Mouse (Mus musculus) liver, adult 2 months (tissue): ENCODE data around the gene Aktip. TPM values are rescaled to one million over a fixed set of nuclear protein-coding genes. Genes with fewer than 3 reads are reported as not detected.

Experiments
- DNase-seq: peaks from one replicate; pipeline ENCODE4 v3.0.0-alpha.2; 2011; ENCODE audit warnings: low read depth, low spot score; ENCODE audit errors: extremely low read depth
- H3K27ac ChIP-seq: fragments of 200-500 bp; replicated peaks from 2 replicates; pipeline ENCODE4 v1.5.1; 2012; ENCODE audit warnings: low read depth, mild to moderate bottlenecking, control low read depth, inconsistent platforms, low read length; ENCODE audit not compliant: insufficient read depth
- H3K27me3 ChIP-seq: fragments of 200-500 bp; 2 replicates; pipeline ENCODE4 v1.6.1; 2012; ENCODE audit warnings: mild to moderate bottlenecking, moderate library complexity, low read length, inconsistent platforms; ENCODE audit not compliant: control insufficient read depth, insufficient read depth
- H3K36me3 ChIP-seq: fragments of 200-500 bp; 2 replicates; pipeline ENCODE4 v1.6.1; 2012; ENCODE audit warnings: low read length, inconsistent platforms; ENCODE audit not compliant: control insufficient read depth, insufficient read depth
- H3K4me1 ChIP-seq: fragments of 200-500 bp; 2 replicates; pipeline ENCODE4 v1.6.1; 2011; ENCODE audit warnings: low read length; ENCODE audit not compliant: control insufficient read depth, insufficient read depth
- H3K4me3 ChIP-seq: fragments of 200-500 bp; 2 replicates; pipeline ENCODE4 v1.5.1; 2011; ENCODE audit warnings: low read depth, mild to moderate bottlenecking, control low read depth, low read length, moderate library complexity; ENCODE audit not compliant: insufficient read depth
- H3K79me2 ChIP-seq: fragments of 200-500 bp; 2 replicates; pipeline ENCODE4 v1.6.1; 2012; ENCODE audit warnings: inconsistent platforms, mild to moderate bottlenecking, low read length, moderate library complexity; ENCODE audit not compliant: control insufficient read depth, insufficient read depth
- H3K9ac ChIP-seq: fragments of 200-500 bp; 2 replicates; pipeline ENCODE4 v1.6.1; 2012; ENCODE audit warnings: low read depth, mild to moderate bottlenecking, control low read depth, inconsistent platforms, low read length
- CTCF ChIP-seq: fragments of 200-500 bp; IDR thresholded peaks from 2 replicates; pipeline ENCODE4 v1.5.1; 2011; ENCODE audit warnings: low read depth, low read length, control low read depth
- POLR2A ChIP-seq: fragments of 200-500 bp; IDR thresholded peaks from 2 replicates; pipeline ENCODE4 v1.6.1; 2011; ENCODE audit warnings: low read length, control low read depth; ENCODE audit not compliant: insufficient read depth; ENCODE audit errors: extremely low read depth
- WGBS: fragments of 180-500 bp; shearing (Covaris S2); methylation state at CpG from one replicate; pipeline ENCODE4 v1.1.7; 2018; 5-methylcytosine and 5-hydroxymethylcytosine counted together
- polyA plus RNA-seq: library from polyadenylated mRNA; depleted of rRNA; stranded (reverse); fragments of >200 nt; gene quantifications from 2 replicates; pipeline ENCODE4 v1.2.3, GENCODE M21; 2012
- total RNA-seq: library from RNA; depleted of rRNA; stranded (reverse); fragments of >200 nt; gene quantifications from 2 replicates; pipeline ENCODE4 v1.2.3, GENCODE M21; 2014

The Aktip gene
- total and polyA plus RNA-seq, 2 experiments, result 8.9 to 9.9 TPM

DNA sequence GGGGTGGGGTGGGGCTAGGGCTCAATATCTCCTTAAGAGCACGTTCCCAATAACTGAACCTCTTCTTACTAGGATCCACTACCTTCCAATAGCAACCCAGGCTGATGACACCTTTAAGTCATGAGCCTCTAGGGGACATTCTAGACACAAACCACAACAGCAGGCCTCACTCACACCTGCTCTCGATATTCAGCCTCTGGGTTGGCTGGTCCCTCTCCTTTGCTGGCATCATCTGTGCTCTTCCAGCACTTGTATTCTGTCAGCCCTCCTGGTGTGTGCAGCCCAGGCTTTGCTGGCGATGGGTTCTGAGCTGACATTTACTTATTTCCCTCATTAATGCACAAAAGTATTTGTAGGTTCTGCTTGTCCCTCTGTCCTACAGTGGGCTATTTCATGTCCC, 14.5 kb upstream of the Aktip start:
- H3K36me3 ChIP-seq, result no peaks in the 10 kb centered on the region
- no peaks in the 10 kb centered on the region for H3K27me3 ChIP-seq
- H3K4me3 ChIP-seq, result no peak overlapping the region
- no peaks in the 10 kb centered on the region for H3K79me2 ChIP-seq
- TF ChIP-seq POLR2A, result no peak
- no peaks in the 10 kb centered on the region for H3K4me1 ChIP-seq
- 85% methylated on average over 3 of the region's 3 CpGs for WGBS
- H3K9ac ChIP-seq, result no peak overlapping the region
- H3K27ac ChIP-seq, result no peak overlapping the region
- DNase-seq, result no peak

DNA sequence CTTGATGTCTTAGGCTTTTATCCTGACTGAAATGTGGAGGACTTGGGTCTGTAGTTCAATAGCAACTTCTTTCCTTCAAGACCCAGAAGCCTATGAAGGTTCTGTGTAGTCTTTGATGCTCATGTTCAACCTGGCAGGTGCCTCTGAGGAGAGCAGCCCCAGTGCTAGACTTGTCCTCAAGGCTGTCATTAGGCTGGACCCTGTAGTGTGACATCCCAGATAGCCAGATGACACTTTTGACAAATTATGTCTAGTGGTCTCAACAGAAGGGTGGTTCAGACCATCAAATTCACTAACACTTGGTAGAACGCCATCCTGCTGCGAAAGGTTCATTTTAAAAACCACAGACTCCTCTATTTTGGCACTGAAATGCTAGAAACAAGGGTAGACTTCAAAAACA, 13.2 kb upstream of the Aktip start:
- no peaks in the 10 kb centered on the region for H3K36me3 ChIP-seq
- TF ChIP-seq CTCF, result no peak
- TF ChIP-seq POLR2A, result no peak
- no peak overlapping the region for H3K27ac ChIP-seq
- no peak for DNase-seq
- no peak overlapping the region for H3K4me3 ChIP-seq
- no peaks in the 10 kb centered on the region for H3K27me3 ChIP-seq
- H3K4me1 ChIP-seq, result no peaks in the 10 kb centered on the region
- H3K9ac ChIP-seq, result no peak overlapping the region
- WGBS, result 96% methylated on average over 2 of the region's 2 CpGs
- H3K79me2 ChIP-seq, result no peaks in the 10 kb centered on the region

- Histone ChIP-seq H3K79me2 (no peaks in the 10 kb centered on the region), H3K9ac (no peak overlapping the region), H3K27me3 (no peaks in the 10 kb centered on the region), H3K27ac (no peak overlapping the region), H3K36me3 (no peaks in the 10 kb centered on the region), H3K4me1 (no peaks in the 10 kb centered on the region), H3K4me3 (no peak overlapping the region)
- TF ChIP-seq CTCF (no peak), POLR2A (no peak)
- no peak for DNase-seq
- WGBS, result 81% methylated on average over 3 of the region's 3 CpGs
These were observed 9.9 kb upstream of the Aktip start for GRCm38 (mm10) chr8:91209658-91210057.

DNA sequence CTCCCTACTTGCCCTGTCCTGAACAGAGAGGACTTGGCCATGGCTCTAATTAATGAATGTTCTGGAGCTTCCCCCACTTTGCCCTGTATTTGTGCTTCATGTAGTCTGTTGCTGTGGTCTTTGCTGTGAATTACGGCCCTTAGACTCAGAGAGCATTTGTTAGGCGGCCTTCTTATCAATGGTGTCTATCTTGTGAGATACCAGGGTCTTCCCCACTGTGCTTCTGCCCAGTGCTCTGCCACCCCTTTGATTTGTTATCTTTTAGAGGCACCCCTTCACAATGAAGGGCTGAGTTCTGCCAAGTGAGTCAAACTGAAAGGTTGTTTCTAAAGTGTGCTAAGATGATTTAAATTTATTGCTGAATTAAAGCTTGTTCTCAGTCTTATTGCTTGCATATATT, 7.9 kb upstream of the Aktip start:
- H3K4me1 ChIP-seq, result no peaks in the 10 kb centered on the region

GRCm38 (mm10) chr8:91205897-91206296, 6.1 kb upstream of the Aktip start:
- Histone ChIP-seq H3K79me2 (no peaks in the 10 kb centered on the region), H3K27me3 (no peaks in the 10 kb centered on the region), H3K27ac (no peak overlapping the region), H3K36me3 (no peaks in the 10 kb centered on the region), H3K4me1 (no peaks in the 10 kb centered on the region), H3K4me3 (no peak overlapping the region), H3K9ac (no peak overlapping the region)
- DNase-seq, result no peak
- TF ChIP-seq POLR2A, result no peak
- no peak for TF ChIP-seq CTCF
- 82% methylated on average over 6 of the region's 6 CpGs for WGBS

More for the DNA sequence above, 7.9 kb upstream of the Aktip start:
- no peaks in the 10 kb centered on the region for H3K79me2 ChIP-seq
- DNase-seq, result no peak
- TF ChIP-seq CTCF (no peak), POLR2A (no peak)
- 52% methylated on average over 2 of the region's 2 CpGs for WGBS
- H3K36me3 ChIP-seq, result no peaks in the 10 kb centered on the region
- H3K27ac ChIP-seq, result no peak overlapping the region
- H3K27me3 ChIP-seq, result no peaks in the 10 kb centered on the region
- no peak overlapping the region for H3K9ac ChIP-seq
- H3K4me3 ChIP-seq, result no peak overlapping the region

GRCm38 (mm10) chr8:91201184-91201583, 1.4 kb upstream of the Aktip start:
- H3K4me3 ChIP-seq, result no peak overlapping the region
- no peaks in the 10 kb centered on the region for H3K36me3 ChIP-seq
- H3K27ac ChIP-seq, result no peak overlapping the region
- no peaks in the 10 kb centered on the region for H3K4me1 ChIP-seq
- WGBS, result 70% methylated on average over 2 of the region's 2 CpGs
- TF ChIP-seq CTCF (no peak), POLR2A (no peak)
- no peaks in the 10 kb centered on the region for H3K27me3 ChIP-seq
- H3K9ac ChIP-seq, result no peak overlapping the region
- no peaks in the 10 kb centered on the region for H3K79me2 ChIP-seq
- no peak for DNase-seq
